25 mouse cellular contexts compared by ENCODE assay signal in genomic region chr9:25090853-25091252, GRCm38 (mm10). TPM values are rescaled to one million over a fixed set of nuclear protein-coding genes. Genes with fewer than 3 reads are reported as not detected.
"Had no signal": no experiment of that assay in that cellular context is flagged by ENCODE, and none has a peak within 500 bp of the region (broad histone marks: within the 10 kb centered on the region; RNA-seq: fewer than 3 reads in every experiment).

No protein-coding gene starts in this region.

- H3K9ac ChIP-seq: limb, embryonic 12.5 days; limb, embryonic 15.5 days; liver, embryonic 15.5 days; midbrain, embryonic 12.5 days; midbrain, embryonic 15.5 days; neural tube, embryonic 12.5 days; neural tube, embryonic 15.5 days; stomach, embryonic 15.5 days had no signal

- H3K9me3 ChIP-seq: limb, embryonic 12.5 days; limb, embryonic 15.5 days; liver, embryonic 15.5 days; midbrain, embryonic 12.5 days; midbrain, embryonic 15.5 days; neural tube, embryonic 12.5 days; neural tube, embryonic 15.5 days; stomach, embryonic 15.5 days had no signal

- H3K4me1 ChIP-seq: limb, embryonic 15.5 days; liver, embryonic 15.5 days; midbrain, embryonic 12.5 days; midbrain, embryonic 15.5 days; neural tube, embryonic 12.5 days; neural tube, embryonic 15.5 days; stomach, embryonic 15.5 days had no signal

- H3K4me3 ChIP-seq: layer of hippocampus, adult 2 months; limb, embryonic 12.5 days; limb, embryonic 15.5 days; liver, embryonic 15.5 days; midbrain, embryonic 12.5 days; midbrain, embryonic 15.5 days; neural tube, embryonic 12.5 days; neural tube, embryonic 15.5 days; stomach, embryonic 15.5 days had no signal

- H3K36me3 ChIP-seq: limb, embryonic 12.5 days; limb, embryonic 15.5 days; liver, embryonic 15.5 days; midbrain, embryonic 12.5 days; midbrain, embryonic 15.5 days; neural tube, embryonic 12.5 days; neural tube, embryonic 15.5 days; stomach, embryonic 15.5 days had no signal

- H3K27me3 ChIP-seq: limb, embryonic 15.5 days; liver, embryonic 15.5 days; midbrain, embryonic 12.5 days; midbrain, embryonic 15.5 days; neural tube, embryonic 12.5 days; neural tube, embryonic 15.5 days; stomach, embryonic 15.5 days had no signal

- ATAC-seq: lung, postnatal 0 days; midbrain, embryonic 15.5 days had no signal

- H3K4me2 ChIP-seq: limb, embryonic 12.5 days; limb, embryonic 15.5 days; liver, embryonic 11.5 days; liver, embryonic 15.5 days; midbrain, embryonic 12.5 days; midbrain, embryonic 15.5 days; neural tube, embryonic 12.5 days; neural tube, embryonic 15.5 days; stomach, embryonic 15.5 days had no signal

- H3K27ac ChIP-seq: kidney, postnatal 0 days; layer of hippocampus, adult 2 months; limb, embryonic 12.5 days; limb, embryonic 15.5 days; liver, embryonic 15.5 days; macrophage; midbrain, embryonic 12.5 days; midbrain, embryonic 15.5 days; neural tube, embryonic 12.5 days; neural tube, embryonic 15.5 days; stomach, embryonic 15.5 days had no signal

- DNase-seq: kidney, adult 2 months; kidney, postnatal 25 days; layer of hippocampus, adult 9-11 months; left cerebral cortex, postnatal 4 days; lung, adult 18-20 months; right cerebral cortex, adult 18-20 months; right cerebral cortex, postnatal 14 days; right cerebral cortex, postnatal 4 days; thymus, postnatal 25 days had no signal

RNA-seq across cellular contexts. Expression of gene Gm10181, which starts 1.6 kb away (rescaled TPM):
- polyA plus RNA-seq: kidney, adult 2 months; kidney, embryonic 14.5 days; kidney, postnatal 0 days; large intestine, adult 2 months; limb, embryonic 12.5 days; limb, embryonic 15.5 days; liver, embryonic 11.5 days; liver, embryonic 15.5 days; lung, postnatal 0 days; macrophage; midbrain, embryonic 12.5 days; midbrain, embryonic 15.5 days; neural tube, embryonic 12.5 days; neural tube, embryonic 15.5 days; stomach, embryonic 15.5 days; thymus, postnatal 0 days had no signal
